Mouse (Mus musculus): ENCODE measurements around the gene Pnrc2. TPM values are rescaled to one million over a fixed set of nuclear protein-coding genes. Genes with fewer than 3 reads are reported as not detected.

The Pnrc2 gene
- polyA plus RNA-seq, 1 experiment from 2014 or later, result 92.1 TPM

DNA sequence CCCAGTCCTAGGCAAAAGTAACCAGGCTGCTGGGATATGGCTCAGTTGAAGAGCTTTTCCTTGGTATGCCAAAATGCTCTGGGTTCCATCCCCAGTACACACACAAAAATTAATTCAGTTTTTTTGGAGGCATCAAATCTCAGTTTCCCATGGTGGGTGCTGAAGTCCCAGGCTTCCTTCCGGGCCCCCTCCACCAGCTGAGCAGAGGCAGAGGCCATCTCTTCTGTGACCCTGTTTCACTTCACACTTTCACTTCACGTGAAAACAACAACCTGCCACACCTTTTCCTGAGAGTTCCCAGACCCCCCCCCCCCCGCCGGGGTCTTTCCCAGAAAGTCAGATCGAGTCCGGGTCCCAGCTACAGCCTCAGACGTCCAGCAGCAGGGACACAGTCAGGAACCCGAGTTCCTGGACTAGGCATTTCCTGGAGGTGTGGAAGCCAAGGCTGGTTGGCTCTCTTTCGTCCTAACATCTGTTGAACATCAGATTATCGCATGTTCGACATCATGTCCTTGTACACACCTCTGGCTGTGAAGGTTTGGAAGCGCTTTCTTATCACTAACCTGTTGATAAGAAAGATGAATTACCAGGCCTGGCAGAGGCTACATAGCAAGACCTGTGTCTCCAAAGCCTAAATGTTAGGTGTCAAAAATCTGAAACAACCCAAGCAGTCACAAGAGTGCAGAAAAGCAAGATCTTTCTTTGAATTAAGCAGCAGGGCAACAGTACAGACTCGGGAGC lies 35.8 kb upstream of the Pnrc2 start:
- H3K36me3 ChIP-seq (replicated peaks), result no peaks in the 10 kb centered on the region
- WGBS, result 76% methylated on average over 13 of the region's 13 CpGs
- ATAC-seq (replicated peaks), result no peak

DNA sequence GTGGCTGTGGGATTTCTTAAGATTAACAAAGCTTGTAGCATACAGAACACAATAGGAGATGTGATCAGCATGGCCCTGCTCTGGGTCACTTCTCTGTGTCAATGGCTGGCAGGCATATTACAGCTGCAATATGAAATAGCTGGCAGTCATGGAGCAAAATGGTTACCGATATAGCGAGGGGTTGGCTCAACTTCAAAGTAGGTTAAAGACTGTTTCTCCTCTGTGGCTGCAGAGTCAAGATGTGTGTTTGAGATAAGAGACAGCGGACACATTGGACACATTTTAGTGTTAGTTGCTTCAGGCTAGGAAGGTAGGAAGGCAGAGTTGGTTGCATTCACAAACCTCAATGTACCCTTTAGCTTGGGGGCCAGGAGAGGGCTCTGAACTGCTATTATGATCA lies 33.0 kb upstream of the Pnrc2 start:
- 93% methylated on average over 3 of the region's 3 CpGs for WGBS
- Histone ChIP-seq H3K27me3 (replicated peaks) (no peaks in the 10 kb centered on the region), H3K9ac (no peak overlapping the region), H3K36me3 (replicated peaks) (no peaks in the 10 kb centered on the region), H3K4me1 (no peaks in the 10 kb centered on the region), H3K4me2 (no peak overlapping the region), H3K4me3 (no peak overlapping the region), H3K9me3 (no peaks in the 10 kb centered on the region), H3K27ac (no peak overlapping the region)
- ATAC-seq (replicated peaks), result no peak

More for the DNA sequence above, 35.8 kb upstream of the Pnrc2 start:
- no peak overlapping the region for H3K4me2 ChIP-seq
- no peaks in the 10 kb centered on the region for H3K9me3 ChIP-seq
- 0 out of 2 replicates have a peak, but pooled peaks cover 3% of the 10 kb centered on the region for H3K4me1 ChIP-seq
- H3K9ac ChIP-seq, result no peak overlapping the region
- H3K27ac ChIP-seq, result no peak overlapping the region
- no peak overlapping the region for H3K4me3 ChIP-seq
- H3K27me3 ChIP-seq (replicated peaks), result no peaks in the 10 kb centered on the region

DNA sequence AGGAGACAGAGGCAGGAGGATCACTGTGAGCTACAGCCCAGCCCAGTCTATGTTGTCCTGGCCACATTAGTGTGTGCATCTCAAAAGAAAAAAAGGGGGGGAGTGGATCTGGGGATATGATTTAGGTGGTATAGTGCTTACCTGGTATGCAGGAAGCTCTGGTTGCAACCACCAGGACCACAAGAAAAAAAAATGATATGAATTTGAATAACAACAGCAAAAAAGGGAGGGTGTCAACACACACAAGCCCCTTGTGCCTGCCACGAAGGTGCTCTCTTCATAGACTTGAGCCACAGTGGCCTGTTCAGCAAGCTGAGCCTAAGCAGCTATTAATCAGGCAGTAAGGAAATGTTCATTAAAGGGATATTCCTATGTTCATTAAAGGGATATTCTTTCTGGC lies 31.2 kb upstream of the Pnrc2 start:
- Histone ChIP-seq H3K9ac (no peak overlapping the region), H3K36me3 (replicated peaks) (no peaks in the 10 kb centered on the region), H3K27me3 (replicated peaks) (no peaks in the 10 kb centered on the region), H3K4me3 (no peak overlapping the region), H3K4me2 (no peak overlapping the region), H3K27ac (no peak overlapping the region), H3K4me1 (no peaks in the 10 kb centered on the region), H3K9me3 (no peaks in the 10 kb centered on the region)
- WGBS, result 56% methylated on average over 1 of the region's 1 CpGs
- ATAC-seq (replicated peaks), result no peak

DNA sequence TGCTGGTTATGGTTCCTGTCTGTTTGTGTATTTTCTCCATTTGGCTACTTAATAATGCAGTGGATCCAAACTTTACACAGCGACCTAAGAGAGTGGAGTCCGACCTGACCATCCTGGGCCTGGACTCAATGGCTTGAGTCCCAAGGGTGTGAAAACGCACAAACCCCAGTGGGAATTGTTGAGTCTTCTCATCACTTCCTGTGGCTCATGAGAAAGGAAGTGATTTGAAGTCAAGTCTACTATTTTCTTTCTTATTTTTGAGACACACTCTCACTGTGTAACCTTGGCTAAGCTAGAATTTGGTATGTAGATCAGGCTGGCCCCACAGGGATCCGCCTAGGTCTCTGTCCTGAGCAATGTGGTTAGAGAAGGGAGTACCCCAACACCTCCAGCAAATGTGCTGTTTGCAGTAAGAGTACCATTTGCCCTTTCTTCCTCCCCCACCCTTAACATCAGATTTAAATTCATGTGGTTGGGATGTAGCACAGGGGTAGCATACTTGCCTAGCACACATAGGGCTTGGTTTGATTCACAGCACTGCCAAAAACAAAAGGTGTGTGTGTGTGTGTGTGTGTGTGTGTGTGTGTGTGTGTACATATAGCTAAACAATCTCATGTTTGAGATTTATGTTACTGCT lies 29.1 kb upstream of the Pnrc2 start:
- H3K27ac ChIP-seq, result no peak overlapping the region
- no peaks in the 10 kb centered on the region for H3K4me1 ChIP-seq
- no peak for ATAC-seq (replicated peaks)
- H3K27me3 ChIP-seq (replicated peaks), result no peaks in the 10 kb centered on the region
- H3K4me3 ChIP-seq, result no peak overlapping the region
- H3K36me3 ChIP-seq (replicated peaks), result no peaks in the 10 kb centered on the region
- 93% methylated on average over 4 of the region's 4 CpGs for WGBS
- no peaks in the 10 kb centered on the region for H3K9me3 ChIP-seq
- H3K9ac ChIP-seq, result no peak overlapping the region
- no peak overlapping the region for H3K4me2 ChIP-seq

DNA sequence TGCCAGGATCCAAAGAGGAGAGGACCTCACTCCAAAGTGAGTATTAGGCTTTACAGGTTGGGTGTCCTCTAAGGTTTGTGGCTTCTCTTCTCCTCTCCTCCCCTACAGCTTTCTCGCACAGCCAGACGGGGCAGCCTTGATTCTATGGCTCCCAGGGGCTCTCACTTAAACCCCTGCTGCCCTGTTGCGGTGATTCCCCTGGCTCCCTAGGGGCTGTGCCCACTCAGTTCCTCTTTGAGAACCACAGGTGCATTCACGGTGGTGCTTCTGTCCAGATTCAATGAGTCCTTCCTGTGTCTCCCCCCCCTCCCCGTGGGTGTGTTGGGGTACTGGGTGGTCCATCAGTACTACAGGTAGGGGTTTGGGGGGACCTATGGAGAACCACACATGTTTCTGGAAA lies 26.4 kb upstream of the Pnrc2 start:
- Histone ChIP-seq H3K9ac (no peak overlapping the region), H3K9me3 (no peaks in the 10 kb centered on the region), H3K4me1 (no peaks in the 10 kb centered on the region), H3K36me3 (replicated peaks) (no peaks in the 10 kb centered on the region), H3K27ac (no peak overlapping the region), H3K4me2 (no peak overlapping the region), H3K27me3 (replicated peaks) (no peaks in the 10 kb centered on the region), H3K4me3 (no peak overlapping the region)
- no peak for ATAC-seq (replicated peaks)
- WGBS, result 78% methylated on average over 5 of the region's 5 CpGs

DNA sequence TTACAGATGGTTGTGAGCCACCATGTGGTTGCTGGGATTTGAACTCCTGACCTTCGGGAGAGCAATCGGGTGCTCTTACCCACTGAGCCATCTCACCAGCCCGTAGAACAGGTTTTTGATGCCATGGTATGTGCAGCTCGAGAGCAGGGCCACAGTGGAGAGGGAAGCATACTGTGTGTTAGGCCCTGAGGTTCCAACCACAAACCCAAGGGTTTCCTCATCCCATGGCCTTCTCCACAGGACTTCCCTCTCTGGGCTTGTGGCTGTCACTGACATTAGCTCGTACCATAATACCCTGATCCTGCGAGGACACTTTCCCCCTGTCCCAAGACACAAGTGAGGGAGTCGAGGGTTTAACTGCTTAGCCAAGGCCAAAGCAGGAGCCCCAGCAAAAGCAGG lies 25.4 kb upstream of the Pnrc2 start:
- 90% methylated on average over 7 of the region's 7 CpGs for WGBS
- Histone ChIP-seq H3K27me3 (replicated peaks) (no peaks in the 10 kb centered on the region), H3K4me2 (no peak overlapping the region), H3K4me1 (no peaks in the 10 kb centered on the region), H3K9ac (no peak overlapping the region), H3K4me3 (no peak overlapping the region), H3K9me3 (no peaks in the 10 kb centered on the region), H3K27ac (no peak overlapping the region), H3K36me3 (replicated peaks) (no peaks in the 10 kb centered on the region)
- ATAC-seq (replicated peaks), result no peak

DNA sequence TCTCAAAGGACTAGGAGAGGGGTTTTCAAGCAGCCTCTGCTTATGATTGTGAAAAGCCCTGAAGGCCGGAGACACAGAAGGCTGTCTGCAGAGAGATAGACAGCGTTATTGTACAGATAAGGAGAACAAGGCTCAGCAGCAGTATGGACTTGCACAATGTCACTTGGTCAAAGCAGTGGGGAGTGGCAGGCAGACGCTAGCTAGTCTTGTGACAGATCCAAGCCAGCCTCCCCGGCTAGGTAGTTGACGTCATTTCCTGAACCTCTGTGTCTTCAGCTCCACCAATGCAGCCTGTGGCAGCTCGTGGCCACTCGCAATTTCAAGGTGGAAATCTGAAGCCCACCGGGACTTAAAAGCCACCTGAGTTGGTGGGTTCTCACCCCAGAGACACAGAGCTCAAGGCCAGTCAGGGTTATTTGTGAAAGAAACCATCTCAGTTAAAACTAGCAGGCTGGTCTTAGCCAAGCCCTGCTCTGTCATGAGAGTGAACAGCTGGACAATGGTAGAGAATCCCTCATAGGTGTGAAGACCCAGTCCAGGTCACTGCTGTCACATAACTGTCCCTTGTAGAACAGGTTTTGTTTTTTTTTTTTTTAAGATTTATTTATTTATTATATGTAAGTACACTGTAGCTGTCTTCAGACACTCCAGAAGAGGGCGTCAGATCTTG lies 24.9 kb upstream of the Pnrc2 start:
- H3K4me1 ChIP-seq, result no peaks in the 10 kb centered on the region
- no peak overlapping the region for H3K4me2 ChIP-seq
- no peak for ATAC-seq (replicated peaks)
- WGBS, result 76% methylated on average over 9 of the region's 9 CpGs
- no peaks in the 10 kb centered on the region for H3K27me3 ChIP-seq (replicated peaks)
- H3K36me3 ChIP-seq (replicated peaks), result no peaks in the 10 kb centered on the region
- no peak overlapping the region for H3K4me3 ChIP-seq
- no peaks in the 10 kb centered on the region for H3K9me3 ChIP-seq
- no peak overlapping the region for H3K27ac ChIP-seq
- H3K9ac ChIP-seq, result no peak overlapping the region

DNA sequence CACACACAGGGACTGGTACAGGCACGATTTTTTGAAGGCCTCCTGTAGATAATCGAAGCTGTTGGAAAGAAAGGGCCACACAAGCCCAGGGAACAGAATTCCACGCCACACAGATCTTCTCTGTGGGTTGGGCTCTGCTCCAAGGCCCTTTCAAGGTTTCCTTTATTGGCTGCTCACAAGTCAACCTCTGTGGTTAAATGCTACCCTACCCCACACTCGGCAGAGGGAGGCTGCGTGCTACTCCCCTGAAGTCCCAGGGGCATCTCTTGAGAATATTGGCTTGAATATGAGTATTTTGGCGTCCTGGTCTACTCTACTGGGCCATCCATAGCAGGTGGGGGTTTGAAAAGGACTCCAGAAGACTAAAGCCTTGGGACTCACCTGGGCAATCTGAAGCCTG lies 22.5 kb upstream of the Pnrc2 start:
- H3K36me3 ChIP-seq (replicated peaks), result no peaks in the 10 kb centered on the region
- H3K4me1 ChIP-seq, result no peaks in the 10 kb centered on the region
- no peak overlapping the region for H3K4me2 ChIP-seq
- H3K27ac ChIP-seq, result no peak overlapping the region
- H3K4me3 ChIP-seq, result no peak overlapping the region
- no peaks in the 10 kb centered on the region for H3K9me3 ChIP-seq
- no peaks in the 10 kb centered on the region for H3K27me3 ChIP-seq (replicated peaks)
- no peak for ATAC-seq (replicated peaks)
- WGBS, result 76% methylated on average over 6 of the region's 6 CpGs
- no peak overlapping the region for H3K9ac ChIP-seq

DNA sequence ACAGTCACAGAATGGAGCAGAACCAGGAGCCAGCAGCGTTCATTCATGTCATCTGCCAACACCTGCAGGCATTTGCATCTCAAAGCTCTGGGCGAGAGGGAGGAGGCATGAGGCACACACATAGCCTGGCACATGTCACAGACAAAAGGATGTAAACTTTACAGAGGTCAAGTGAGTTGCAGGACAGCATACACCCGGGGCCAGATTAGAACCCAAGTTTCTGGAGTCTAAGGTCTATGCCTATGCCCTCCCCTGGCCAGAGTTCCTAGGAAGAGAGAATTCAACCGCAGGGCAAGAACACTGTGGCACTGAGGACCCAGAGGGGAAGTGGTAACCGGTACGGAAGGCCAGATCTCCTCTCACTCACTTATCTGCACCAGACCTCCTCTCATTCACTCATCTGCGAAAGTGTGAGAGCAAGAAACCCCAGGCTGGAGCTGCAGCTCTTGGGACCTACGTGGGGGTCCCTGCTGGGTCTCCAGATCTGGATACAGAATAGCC lies 21.5 kb upstream of the Pnrc2 start, which contains the start of gene Cnr2:
TSS of gene Cnr2 (plus strand) at position 324 of the 501 bp plus-strand sequence.
- Histone ChIP-seq H3K4me3 (no peak within 1 kb of the TSS), H3K4me1 (no peaks in the 10 kb centered on the region), H3K27ac (no peak within 1 kb of the TSS), H3K9me3 (no peaks in the 10 kb centered on the region), H3K4me2 (no peak within 1 kb of the TSS), H3K27me3 (replicated peaks) (no peaks in the 10 kb centered on the region), H3K9ac (no peak within 1 kb of the TSS), H3K36me3 (replicated peaks) (no peaks in the 10 kb centered on the region)
- no peak for ATAC-seq (replicated peaks)
- WGBS, result 55% methylated on average over 8 of the region's 8 CpGs

DNA sequence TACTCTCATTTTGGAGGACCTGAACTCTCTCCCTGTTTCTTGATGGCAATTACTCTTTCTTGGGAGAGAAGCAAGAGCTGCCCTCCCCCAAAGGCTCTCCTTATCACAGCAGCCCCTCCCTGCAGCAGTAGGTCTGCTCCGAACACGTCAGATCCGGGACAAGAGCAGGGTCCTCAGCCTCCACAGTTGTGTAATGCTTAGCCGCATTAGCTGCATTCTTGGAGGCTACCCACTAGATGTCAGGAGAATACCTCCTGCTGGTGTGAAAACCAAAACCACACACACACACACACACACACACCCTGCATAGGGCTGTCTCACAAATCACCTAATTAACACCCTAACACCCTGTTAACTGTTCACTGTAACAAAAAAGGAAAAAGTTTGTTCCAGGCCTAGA lies 19.2 kb upstream of the Pnrc2 start:
- no peaks in the 10 kb centered on the region for H3K9me3 ChIP-seq
- no peak overlapping the region for H3K27ac ChIP-seq
- no peaks in the 10 kb centered on the region for H3K4me1 ChIP-seq
- H3K4me3 ChIP-seq, result no peak overlapping the region
- H3K4me2 ChIP-seq, result no peak overlapping the region
- no peaks in the 10 kb centered on the region for H3K36me3 ChIP-seq (replicated peaks)
- H3K27me3 ChIP-seq (replicated peaks), result no peaks in the 10 kb centered on the region
- ATAC-seq (replicated peaks), result no peak
- no peak overlapping the region for H3K9ac ChIP-seq
- 76% methylated on average over 4 of the region's 4 CpGs for WGBS

DNA sequence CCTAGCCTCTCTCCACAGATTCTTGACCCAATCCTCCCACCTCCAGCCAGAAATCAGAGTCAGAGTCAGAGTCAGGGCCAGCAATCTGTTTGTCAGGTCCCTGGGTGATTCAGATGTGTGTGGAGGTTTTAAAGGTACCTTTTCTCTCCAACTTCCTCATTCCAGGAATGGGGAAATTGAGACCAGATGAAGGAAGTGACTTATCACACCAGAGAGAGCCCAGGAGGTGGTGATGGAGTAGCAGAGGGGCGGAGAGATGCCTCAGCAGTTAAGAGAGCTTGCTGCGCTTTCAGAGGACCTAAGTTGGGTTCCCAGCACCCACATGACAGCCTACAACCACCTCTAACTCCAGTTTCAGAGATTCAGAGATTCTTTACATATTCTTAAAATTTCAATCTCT lies 17.9 kb upstream of the Pnrc2 start:
- no peaks in the 10 kb centered on the region for H3K9me3 ChIP-seq
- WGBS, result 80% methylated on average over 2 of the region's 2 CpGs

DNA sequence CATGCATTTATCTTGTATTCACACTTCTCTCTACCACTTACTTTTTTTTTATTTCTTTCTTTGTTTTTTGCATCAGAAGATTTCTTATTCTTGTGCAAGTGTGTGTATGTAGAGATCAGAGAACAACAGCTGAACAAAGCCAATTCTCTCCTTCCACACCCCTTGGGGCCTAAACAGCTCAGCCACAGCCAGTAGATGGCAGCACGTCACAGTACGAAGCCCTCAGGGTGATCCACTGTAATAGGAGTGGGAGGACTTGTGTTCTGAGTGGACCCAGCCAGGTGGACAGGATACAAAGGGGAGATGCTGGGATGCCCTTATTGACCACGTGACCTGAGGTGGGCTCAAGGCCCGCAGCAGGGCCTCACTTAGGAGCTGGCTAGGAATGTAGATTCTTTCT lies 16.2 kb upstream of the Pnrc2 start:
- H3K4me2 ChIP-seq, result no peak overlapping the region
- H3K4me3 ChIP-seq, result no peak overlapping the region
- 7% methylated on average over 4 of the region's 4 CpGs for WGBS

More for the DNA sequence above, 17.9 kb upstream of the Pnrc2 start:
- Histone ChIP-seq H3K27ac (no peak overlapping the region), H3K36me3 (replicated peaks) (no peaks in the 10 kb centered on the region), H3K9ac (no peak overlapping the region), H3K27me3 (replicated peaks) (no peaks in the 10 kb centered on the region), H3K4me2 (no peak overlapping the region), H3K4me3 (no peak overlapping the region), H3K4me1 (no peaks in the 10 kb centered on the region)
- no peak for ATAC-seq (replicated peaks)

More for the DNA sequence above, 16.2 kb upstream of the Pnrc2 start:
- no peaks in the 10 kb centered on the region for H3K4me1 ChIP-seq
- no peak for ATAC-seq (replicated peaks)
- H3K27me3 ChIP-seq (replicated peaks), result no peaks in the 10 kb centered on the region
- no peak overlapping the region for H3K9ac ChIP-seq
- H3K36me3 ChIP-seq (replicated peaks), result no peaks in the 10 kb centered on the region
- no peaks in the 10 kb centered on the region for H3K9me3 ChIP-seq
- no peak overlapping the region for H3K27ac ChIP-seq

Data from midbrain, embryonic 15.5 days (tissue).